Mouse (Mus musculus): ENCODE measurements around the gene Ntm. TPM values are rescaled to one million over a fixed set of nuclear protein-coding genes. Genes with fewer than 3 reads are reported as not detected.

Ntm gene
- polyA plus RNA-seq, 1 experiment from 2014 or later: 27.3 TPM

DNA sequence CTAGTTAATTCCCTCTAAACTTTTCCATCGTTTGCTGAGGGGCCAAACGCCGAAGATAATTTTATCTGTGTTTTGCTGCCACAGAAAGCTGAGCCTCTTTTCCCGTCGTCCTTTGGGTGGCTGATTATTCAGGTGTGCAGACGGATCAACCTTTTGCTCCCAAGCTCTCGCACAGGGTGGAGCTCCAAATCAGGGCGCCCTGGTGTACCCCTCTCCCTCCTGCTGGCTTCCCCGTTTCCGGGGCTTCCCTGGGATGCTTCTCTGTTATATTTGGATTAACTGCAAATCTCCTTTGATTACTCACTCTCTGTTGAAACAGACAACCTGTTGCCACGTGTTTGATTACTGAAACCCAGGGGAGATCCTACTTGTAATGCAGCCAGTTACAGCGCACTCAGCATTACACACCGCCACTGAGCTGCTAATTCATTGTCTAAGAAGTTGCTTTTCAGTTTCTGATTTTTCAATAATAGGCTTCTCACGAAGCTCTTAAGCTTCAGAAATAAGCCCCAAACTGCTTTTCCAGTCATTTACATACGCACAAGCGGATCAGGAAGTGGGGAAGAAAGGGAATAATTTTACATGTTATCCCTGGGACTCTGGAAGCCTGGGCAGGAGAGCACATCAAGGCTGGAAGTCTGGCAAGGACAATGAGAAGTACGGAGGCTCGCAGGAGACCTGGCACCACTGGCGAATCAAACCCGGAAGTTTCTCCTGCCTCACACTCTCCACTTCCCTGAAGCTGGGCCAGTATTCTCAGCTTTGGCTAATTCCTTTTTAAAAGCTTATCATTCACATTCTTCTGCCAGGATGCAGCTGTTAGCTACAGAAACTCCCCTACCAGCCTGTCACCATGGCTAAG is 19.5 kb downstream of the Ntm start:
- Histone ChIP-seq H3K4me3 (no peak overlapping the region), H3K4me2 (peak overlapping the region; percentile 2; the same call in 1 of the 2 replicates), H3K36me3 (no peaks in the 10 kb centered on the region), H3K4me1 (peaks cover 3% of the 10 kb centered on the region; the same call in 1 of the 2 replicates), H3K9ac (no peak overlapping the region), H3K27ac (no peak overlapping the region), H3K9me3 (no peaks in the 10 kb centered on the region), H3K27me3 (0 out of 2 replicates have a peak, but pooled peaks cover 4% of the 10 kb centered on the region)
- ATAC-seq (ENCODE audit: insufficient number of reproducible peaks, low FRiP score, low TSS enrichment, low read depth): no peak
- WGBS: 25% methylated on average over 20 of the region's 20 CpGs

DNA sequence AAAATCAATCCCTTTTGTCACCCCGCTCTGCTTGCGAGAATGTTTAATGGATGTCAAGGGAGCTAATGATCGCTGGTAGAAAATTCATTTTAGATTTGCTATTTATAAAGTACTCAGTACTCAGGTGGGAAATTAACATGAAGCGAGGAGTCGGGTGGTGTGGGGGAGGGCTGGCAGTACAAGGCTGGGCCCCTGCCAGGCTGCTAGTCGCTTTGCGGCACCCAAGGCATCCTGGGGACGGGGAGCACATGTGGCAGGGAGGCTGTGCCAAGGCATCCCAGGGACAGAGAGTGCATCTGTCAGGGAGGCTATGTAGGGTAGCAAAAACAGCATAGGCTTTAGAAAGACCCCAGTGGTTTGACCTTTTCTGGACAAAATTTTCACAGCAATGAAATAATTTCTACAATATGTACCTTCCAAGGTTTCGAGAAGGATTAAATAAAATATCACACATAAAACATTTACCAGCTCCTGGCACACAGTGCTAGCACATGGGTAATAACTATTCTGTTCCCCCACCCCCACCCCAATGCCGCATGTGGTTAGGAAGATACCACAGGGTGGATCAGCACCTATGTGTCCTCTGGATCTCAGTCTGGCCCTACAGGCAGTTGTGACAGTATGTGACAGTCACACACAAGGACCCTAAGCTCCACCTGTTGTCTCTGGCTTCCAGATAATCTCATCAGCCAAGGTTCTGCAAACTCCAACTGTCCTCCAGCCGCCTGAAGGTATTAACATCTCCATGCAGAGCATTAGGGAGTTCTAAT is 20.6 kb downstream of the Ntm start:
- Histone ChIP-seq H3K36me3 (no peaks in the 10 kb centered on the region), H3K4me1 (peaks cover 3% of the 10 kb centered on the region; the same call in 1 of the 2 replicates), H3K4me3 (no peak overlapping the region), H3K9me3 (no peaks in the 10 kb centered on the region), H3K9ac (no peak overlapping the region), H3K27me3 (0 out of 2 replicates have a peak, but pooled peaks cover 4% of the 10 kb centered on the region), H3K4me2 (no peak overlapping the region), H3K27ac (no peak overlapping the region)
- ATAC-seq (ENCODE audit: insufficient number of reproducible peaks, low FRiP score, low TSS enrichment, low read depth): no peak
- WGBS: 36% methylated on average over 11 of the region's 11 CpGs

DNA sequence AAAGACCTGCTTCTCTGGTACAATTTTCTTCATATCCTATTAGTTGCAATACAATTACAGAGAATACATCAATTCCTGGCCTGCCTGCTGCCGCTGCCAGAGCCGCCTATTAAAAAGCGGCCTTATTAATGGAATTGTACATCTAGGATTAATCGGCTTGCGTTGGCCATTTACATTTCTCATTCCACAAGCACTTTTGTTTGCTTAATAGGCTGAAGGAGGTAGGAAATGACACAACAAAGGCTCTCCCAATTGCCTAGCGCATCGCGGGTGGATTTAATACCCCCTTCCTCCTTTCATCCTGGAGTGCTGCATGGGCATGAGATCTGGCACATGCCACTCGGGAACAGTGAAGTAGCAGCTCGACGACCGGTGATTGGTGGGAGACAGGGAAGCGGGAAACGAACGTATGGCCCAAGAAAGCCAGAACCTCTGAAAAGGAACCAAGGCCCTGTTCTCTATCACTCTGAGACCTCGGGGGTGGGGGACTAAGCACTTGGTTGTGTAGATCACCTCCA is 23.4 kb downstream of the Ntm start:
- Histone ChIP-seq H3K4me2 (no peak overlapping the region), H3K27me3 (0 out of 2 replicates have a peak, but pooled peaks cover 4% of the 10 kb centered on the region), H3K4me3 (no peak overlapping the region), H3K36me3 (no peaks in the 10 kb centered on the region), H3K9me3 (no peaks in the 10 kb centered on the region), H3K27ac (no peak overlapping the region), H3K4me1 (peaks cover 3% of the 10 kb centered on the region; the same call in 1 of the 2 replicates), H3K9ac (no peak overlapping the region)
- no peak for ATAC-seq (ENCODE audit: insufficient number of reproducible peaks, low FRiP score, low TSS enrichment, low read depth)
- 80% methylated on average over 16 of the region's 16 CpGs for WGBS

DNA sequence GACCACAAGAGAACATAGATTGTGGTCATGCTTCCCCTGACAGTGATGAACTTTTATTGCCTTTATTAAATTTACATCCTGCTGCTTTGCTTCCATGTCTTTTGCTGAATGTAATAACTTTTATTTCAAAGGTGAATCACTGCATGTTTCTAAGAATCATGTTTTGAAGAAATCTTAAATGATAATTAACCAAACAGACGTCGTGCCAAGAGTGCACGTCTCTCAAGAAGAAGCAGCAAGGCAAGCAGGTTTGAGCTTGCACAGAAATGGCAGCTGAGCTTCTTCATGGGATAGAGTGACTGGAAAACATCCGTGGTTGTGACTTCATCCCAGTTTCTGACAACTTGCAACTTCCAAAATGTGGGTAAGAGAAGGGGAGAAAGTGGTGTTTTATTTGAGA is 34.1 kb downstream of the Ntm start:
- H3K36me3 ChIP-seq: no peaks in the 10 kb centered on the region
- no peaks in the 10 kb centered on the region for H3K27me3 ChIP-seq
- no peak for ATAC-seq (ENCODE audit: insufficient number of reproducible peaks, low FRiP score, low TSS enrichment, low read depth)
- no peaks in the 10 kb centered on the region for H3K9me3 ChIP-seq
- H3K4me2 ChIP-seq: no peak overlapping the region
- H3K27ac ChIP-seq: no peak overlapping the region
- 65% methylated on average over 4 of the region's 4 CpGs for WGBS
- H3K4me1 ChIP-seq: no peaks in the 10 kb centered on the region
- H3K9ac ChIP-seq: no peak overlapping the region
- H3K4me3 ChIP-seq: no peak overlapping the region

DNA sequence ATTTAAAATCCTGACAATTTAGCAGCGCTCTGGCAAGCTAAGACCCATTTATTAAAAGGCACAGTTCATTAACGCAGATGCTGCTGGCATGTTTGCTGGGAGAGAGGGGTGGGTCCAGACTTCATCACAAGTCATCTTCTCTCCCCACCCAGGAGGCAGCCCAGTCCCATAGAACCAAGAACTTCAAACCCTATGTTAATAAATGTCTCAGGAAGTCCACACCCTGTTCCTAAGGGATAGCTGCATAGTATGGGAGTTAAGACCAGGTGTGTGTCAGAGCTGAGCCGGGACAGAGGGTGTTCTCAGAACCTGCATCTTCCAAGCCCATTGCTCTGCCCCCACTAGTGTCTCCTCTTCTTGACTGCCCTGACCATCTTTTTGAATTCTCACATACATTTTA is 37.6 kb downstream of the Ntm start:
- Histone ChIP-seq H3K27ac (no peak overlapping the region), H3K27me3 (no peaks in the 10 kb centered on the region), H3K36me3 (no peaks in the 10 kb centered on the region), H3K4me2 (no peak overlapping the region), H3K4me3 (no peak overlapping the region), H3K9ac (no peak overlapping the region), H3K9me3 (no peaks in the 10 kb centered on the region), H3K4me1 (no peaks in the 10 kb centered on the region)
- no peak for ATAC-seq (ENCODE audit: insufficient number of reproducible peaks, low FRiP score, low TSS enrichment, low read depth)
- WGBS: 54% methylated on average over 3 of the region's 3 CpGs

DNA sequence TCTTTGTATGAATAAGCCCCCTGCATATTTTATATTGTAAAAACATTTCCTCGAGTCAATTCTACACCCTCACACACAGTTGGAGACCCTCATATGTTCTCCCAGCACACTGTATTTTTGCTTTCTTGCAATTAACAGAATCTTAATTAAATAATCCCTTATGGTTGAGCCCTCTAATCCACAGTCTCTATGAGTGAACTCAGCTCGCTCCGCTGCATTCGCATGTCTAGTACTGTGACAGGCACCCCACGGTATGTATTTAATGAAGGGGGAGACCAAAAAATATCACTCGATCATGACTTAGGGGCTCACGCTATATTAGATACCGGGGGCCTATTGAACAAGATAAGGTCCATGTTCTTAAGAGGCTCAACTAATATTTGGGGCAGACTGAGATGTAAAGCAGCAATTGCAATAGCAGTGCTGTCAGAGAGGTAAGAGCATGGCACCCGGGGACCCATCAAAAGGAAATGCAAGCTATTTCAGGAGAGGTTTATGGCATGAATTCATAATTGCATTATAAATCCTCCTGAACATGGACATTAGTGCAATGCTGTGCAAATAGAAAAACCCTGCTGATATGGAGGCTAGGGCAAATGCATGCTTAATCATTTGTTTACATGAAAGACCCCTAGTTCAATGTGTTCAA is 64.4 kb downstream of the Ntm start:
- WGBS: 79% methylated on average over 9 of the region's 9 CpGs
- H3K27ac ChIP-seq: no peak overlapping the region
- no peaks in the 10 kb centered on the region for H3K36me3 ChIP-seq
- no peaks in the 10 kb centered on the region for H3K4me1 ChIP-seq
- no peak overlapping the region for H3K4me2 ChIP-seq
- no peak overlapping the region for H3K9ac ChIP-seq
- H3K27me3 ChIP-seq: no peaks in the 10 kb centered on the region
- H3K9me3 ChIP-seq: no peaks in the 10 kb centered on the region
- ATAC-seq (ENCODE audit: insufficient number of reproducible peaks, low FRiP score, low TSS enrichment, low read depth): no peak
- H3K4me3 ChIP-seq: no peak overlapping the region

DNA sequence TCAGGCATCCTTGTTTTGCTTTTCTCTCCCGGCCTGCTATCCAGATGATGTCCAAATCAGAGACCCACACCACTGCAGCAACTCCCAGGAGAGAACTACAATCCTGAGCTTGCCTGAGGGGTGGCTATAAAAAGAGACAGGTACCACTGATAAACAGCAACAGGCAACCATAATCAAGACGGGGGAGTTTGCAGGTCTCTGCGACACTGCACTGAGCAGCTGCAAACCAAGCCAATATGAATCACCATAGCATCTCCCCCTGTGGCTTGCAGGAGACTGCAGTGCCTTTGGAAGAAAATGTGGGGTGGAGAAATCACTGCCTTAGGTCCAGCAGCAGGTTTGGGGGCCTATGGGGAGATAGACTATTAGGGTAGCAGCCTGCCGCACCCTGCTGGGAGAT is 65.5 kb downstream of the Ntm start:
- no peak for ATAC-seq (ENCODE audit: insufficient number of reproducible peaks, low FRiP score, low TSS enrichment, low read depth)
- no peaks in the 10 kb centered on the region for H3K36me3 ChIP-seq
- H3K4me2 ChIP-seq: no peak overlapping the region
- H3K4me1 ChIP-seq: no peaks in the 10 kb centered on the region
- H3K9ac ChIP-seq: no peak overlapping the region
- WGBS: 55% methylated on average over 4 of the region's 4 CpGs
- no peaks in the 10 kb centered on the region for H3K9me3 ChIP-seq
- H3K4me3 ChIP-seq: no peak overlapping the region
- no peak overlapping the region for H3K27ac ChIP-seq
- no peaks in the 10 kb centered on the region for H3K27me3 ChIP-seq

DNA sequence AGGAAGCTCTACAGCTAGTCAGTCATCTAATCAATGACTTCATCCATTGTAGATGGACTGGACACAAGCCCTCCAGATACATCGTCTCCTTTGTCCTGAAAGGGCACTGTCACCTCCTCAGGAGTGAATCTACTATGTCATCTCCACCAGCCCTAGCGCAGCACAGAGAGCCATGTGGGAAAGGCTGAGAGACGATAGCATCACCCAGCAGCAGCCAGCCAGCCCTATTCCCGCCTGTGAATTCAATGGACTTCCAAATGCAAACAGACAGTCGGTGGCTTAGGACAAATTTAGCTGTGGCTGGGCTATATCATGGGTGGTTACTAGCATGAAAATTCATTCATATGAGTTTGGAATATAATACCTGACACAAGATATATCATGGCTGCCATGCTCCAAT is 70.1 kb downstream of the Ntm start:
- WGBS: 90% methylated on average over 5 of the region's 5 CpGs
- H3K9me3 ChIP-seq: no peaks in the 10 kb centered on the region
- no peak overlapping the region for H3K27ac ChIP-seq
- H3K4me3 ChIP-seq: no peak overlapping the region
- H3K9ac ChIP-seq: no peak overlapping the region
- no peaks in the 10 kb centered on the region for H3K36me3 ChIP-seq
- H3K27me3 ChIP-seq: no peaks in the 10 kb centered on the region
- no peak overlapping the region for H3K4me2 ChIP-seq
- ATAC-seq (ENCODE audit: insufficient number of reproducible peaks, low FRiP score, low TSS enrichment, low read depth): no peak
- H3K4me1 ChIP-seq: no peaks in the 10 kb centered on the region

DNA sequence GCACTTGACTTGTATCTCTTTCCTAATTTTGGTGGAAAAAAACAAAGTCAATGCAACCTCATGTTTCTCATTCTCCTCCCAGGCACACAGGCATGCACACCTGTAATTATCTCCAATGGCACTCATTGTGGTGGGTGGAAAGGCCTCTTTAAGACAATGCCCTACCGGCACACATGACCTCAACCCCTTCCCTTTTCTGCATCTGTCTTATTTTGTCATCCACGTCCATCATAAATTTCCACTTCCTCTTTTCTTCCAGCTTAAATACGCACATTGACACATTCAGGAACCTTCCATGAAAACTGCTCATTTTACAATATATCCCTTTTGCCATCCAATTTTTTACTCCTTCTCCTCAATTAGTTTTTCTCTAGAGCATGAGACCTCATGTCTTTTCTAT is 74.2 kb downstream of the Ntm start:
- Histone ChIP-seq H3K9me3 (no peaks in the 10 kb centered on the region), H3K4me2 (no peak overlapping the region), H3K9ac (no peak overlapping the region), H3K4me1 (no peaks in the 10 kb centered on the region), H3K4me3 (no peak overlapping the region), H3K27me3 (no peaks in the 10 kb centered on the region), H3K27ac (no peak overlapping the region), H3K36me3 (no peaks in the 10 kb centered on the region)
- WGBS: 82% methylated on average over 3 of the region's 3 CpGs
- no peak for ATAC-seq (ENCODE audit: insufficient number of reproducible peaks, low FRiP score, low TSS enrichment, low read depth)

DNA sequence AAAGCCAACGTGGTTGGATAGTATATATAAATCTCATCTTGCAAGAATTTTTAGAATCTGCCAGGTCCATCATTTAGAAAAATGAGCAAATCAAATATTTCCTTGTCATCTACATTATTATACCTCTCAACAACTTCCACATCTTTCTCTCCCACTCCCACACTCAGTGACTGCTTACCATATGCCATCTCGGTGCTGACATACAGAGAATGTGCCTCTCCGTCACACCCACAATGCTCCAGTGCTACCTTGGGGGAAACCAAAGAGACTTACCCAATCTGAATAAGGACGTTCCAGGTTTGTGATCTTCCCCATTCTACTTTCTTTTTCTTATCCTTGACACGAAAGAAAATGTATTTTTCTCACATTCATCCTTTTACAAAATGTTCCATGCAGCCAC is 75.0 kb downstream of the Ntm start:
- H3K4me3 ChIP-seq: no peak overlapping the region
- no peaks in the 10 kb centered on the region for H3K9me3 ChIP-seq
- WGBS: 83% methylated on average over 5 of the region's 5 CpGs
- no peaks in the 10 kb centered on the region for H3K27me3 ChIP-seq
- no peak overlapping the region for H3K9ac ChIP-seq
- ATAC-seq (ENCODE audit: insufficient number of reproducible peaks, low FRiP score, low TSS enrichment, low read depth): no peak
- no peak overlapping the region for H3K4me2 ChIP-seq
- no peaks in the 10 kb centered on the region for H3K4me1 ChIP-seq
- H3K36me3 ChIP-seq: no peaks in the 10 kb centered on the region
- no peak overlapping the region for H3K27ac ChIP-seq

DNA sequence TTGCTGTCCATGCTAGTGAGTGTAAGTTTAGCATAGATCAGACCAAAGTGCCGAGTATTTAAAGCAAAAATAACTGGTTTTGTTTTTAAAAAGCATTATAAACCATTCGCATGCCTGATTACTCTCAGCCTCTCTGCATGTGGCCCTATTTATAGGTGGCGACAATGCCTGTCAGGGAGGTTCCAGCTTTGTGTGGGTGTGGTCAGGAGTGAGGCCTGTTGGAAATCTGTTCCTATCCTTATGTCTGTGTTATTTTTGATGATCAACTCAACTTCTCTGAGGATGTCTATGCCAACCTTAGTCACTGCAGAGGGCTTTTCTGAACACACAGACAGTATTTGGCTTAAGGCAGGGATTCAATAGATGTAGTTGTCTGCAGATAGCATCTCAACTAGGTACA is 78.9 kb downstream of the Ntm start:
- Histone ChIP-seq H3K4me1 (no peaks in the 10 kb centered on the region), H3K9me3 (no peaks in the 10 kb centered on the region), H3K36me3 (no peaks in the 10 kb centered on the region), H3K27ac (no peak overlapping the region), H3K27me3 (no peaks in the 10 kb centered on the region), H3K4me2 (no peak overlapping the region), H3K9ac (no peak overlapping the region), H3K4me3 (no peak overlapping the region)
- 56% methylated on average over 3 of the region's 3 CpGs for WGBS
- no peak for ATAC-seq (ENCODE audit: insufficient number of reproducible peaks, low FRiP score, low TSS enrichment, low read depth)

DNA sequence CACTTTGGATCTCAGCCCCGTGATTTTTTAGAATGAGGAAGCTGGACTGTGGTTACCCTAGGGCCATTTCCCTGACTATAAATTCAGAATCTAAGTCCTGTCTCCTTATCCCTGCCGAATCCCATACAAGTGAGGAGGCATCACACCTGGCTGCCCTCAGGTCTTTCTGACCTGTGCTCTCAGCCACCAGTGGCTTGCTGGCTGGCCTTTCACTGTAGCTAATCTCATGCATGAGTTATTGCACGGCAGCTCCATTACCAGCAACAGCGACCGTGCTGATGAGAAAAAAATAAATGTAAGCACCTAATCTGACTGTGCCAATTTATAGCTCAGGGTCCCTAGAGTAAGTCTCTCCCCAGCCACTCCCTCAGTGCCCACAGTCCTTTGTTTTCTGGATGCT is 81.3 kb downstream of the Ntm start:
- Histone ChIP-seq H3K9me3 (no peaks in the 10 kb centered on the region), H3K4me2 (no peak overlapping the region), H3K9ac (no peak overlapping the region), H3K4me3 (no peak overlapping the region), H3K27ac (no peak overlapping the region), H3K4me1 (no peaks in the 10 kb centered on the region), H3K36me3 (no peaks in the 10 kb centered on the region), H3K27me3 (no peaks in the 10 kb centered on the region)
- no peak for ATAC-seq (ENCODE audit: insufficient number of reproducible peaks, low FRiP score, low TSS enrichment, low read depth)
- WGBS: 55% methylated on average over 5 of the region's 5 CpGs
